In the genomic region with DNA sequence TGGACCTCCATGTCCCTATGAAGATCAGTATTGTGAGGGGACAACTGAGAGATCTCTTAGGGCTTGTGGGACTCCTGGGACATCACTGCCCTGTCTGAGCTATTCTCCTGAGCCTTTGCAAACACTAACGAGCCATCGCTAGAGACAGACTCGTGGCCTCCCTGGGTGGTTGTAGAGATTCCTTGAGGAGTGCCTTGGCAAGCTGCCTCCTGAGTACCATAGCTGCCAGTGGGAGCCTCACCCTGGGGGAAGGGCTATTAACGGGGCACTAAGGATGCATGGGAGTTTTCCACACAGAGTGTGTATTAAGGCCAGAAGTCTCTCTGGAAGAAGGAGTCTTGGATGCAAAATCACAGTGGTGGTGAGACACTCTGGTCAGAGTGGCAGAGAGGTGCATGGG, we compare ENCODE assay signal across 23 mouse cellular contexts. TPM values are rescaled to one million over a fixed set of nuclear protein-coding genes. Genes with fewer than 3 reads are reported as not detected.
"Had no signal": no experiment of that assay in that cellular context is flagged by ENCODE, and none has a peak within 500 bp of the region (broad histone marks: within the 10 kb centered on the region; RNA-seq: fewer than 3 reads in every experiment).

No protein-coding gene starts in this region.

- H3K4me2 ChIP-seq: lung, embryonic 15.5 days; midbrain, embryonic 11.5 days; midbrain, embryonic 13.5 days; neural tube, embryonic 13.5 days; neural tube, embryonic 15.5 days had no signal

- H3K9ac ChIP-seq: lung, embryonic 15.5 days; midbrain, embryonic 13.5 days; neural tube, embryonic 13.5 days; neural tube, embryonic 15.5 days had no signal

- H3K27ac ChIP-seq: lung, embryonic 15.5 days; macrophage; midbrain, embryonic 13.5 days; neural tube, embryonic 13.5 days had no signal

- H3K9me3 ChIP-seq: lung, embryonic 15.5 days; megakaryocyte, embryonic 14.5 days; midbrain, embryonic 13.5 days; neural tube, embryonic 13.5 days; neural tube, embryonic 15.5 days had no signal

- ATAC-seq: lung, postnatal 0 days; midbrain, embryonic 13.5 days; midbrain, embryonic 16.5 days had no signal

- H3K4me3 ChIP-seq: lung, embryonic 15.5 days; megakaryocyte, embryonic 14.5 days; midbrain, embryonic 13.5 days; myocyte; neural tube, embryonic 13.5 days; neural tube, embryonic 15.5 days had no signal

- DNase-seq: lung, adult 2 months; lung, postnatal 14 days; lung, postnatal 36 days; retina, postnatal 1 day; right cerebral cortex, adult 18-20 months; right cerebral cortex, postnatal 25 days; right cerebral cortex, postnatal 4 days; spleen, adult 18-20 months; thymus, adult 18-20 months; thymus, postnatal 14 days; thymus, postnatal 36 days had no signal

- H3K27me3 ChIP-seq: lung, embryonic 15.5 days; midbrain, embryonic 13.5 days; neural tube, embryonic 13.5 days; neural tube, embryonic 15.5 days had no signal

- H3K4me1 ChIP-seq: lung, embryonic 15.5 days had no signal

- H3K36me3 ChIP-seq: lung, embryonic 15.5 days had no signal

RNA-seq across cellular contexts. Expression of a gene that starts 28.7 kb away (rescaled TPM):
- polyA plus RNA-seq: macrophage had no signal

RNA-seq across cellular contexts. Expression of a gene that starts 48.7 kb away (rescaled TPM):
- total RNA-seq: megakaryocyte progenitor cell, adult 5-6 weeks had no signal
- polyA plus RNA-seq: lung, postnatal 0 days; macrophage; midbrain, embryonic 11.5 days; midbrain, embryonic 13.5 days; small intestine, adult 2 months had no signal
